Mouse (Mus musculus): ENCODE results near the gene Fanci. TPM values are rescaled to one million over a fixed set of nuclear protein-coding genes. Genes with fewer than 3 reads are reported as not detected.

The Fanci gene
- polyA plus RNA-seq, 1 experiment = 0.17 TPM

GRCm38 (mm10) chr7:79387991-79388390, 3.7 kb upstream of the Fanci start:
- Histone ChIP-seq H3K4me3 (ENCODE audit: insufficient read depth, low read depth, low read length) (no peak overlapping the region), H3K27me3 (replicated peaks; ENCODE audit: control insufficient read depth, insufficient read depth, low read length) (no peaks in the 10 kb centered on the region), H3K4me1 (ENCODE audit: control insufficient read depth, insufficient read depth, low read length) (no peaks in the 10 kb centered on the region; the same call in 1 of the 2 replicates), H3K27ac (ENCODE audit: insufficient read depth, low read depth, low read length) (no peak overlapping the region), H3K36me3 (ENCODE audit: control insufficient read depth, insufficient read depth, low read length) (no peaks in the 10 kb centered on the region)
- 37% methylated on average over 7 of the region's 7 CpGs for WGBS
- TF ChIP-seq CTCF (conservative IDR thresholded peaks at IDR 0.05; ENCODE audit: insufficient read depth, insufficient read length, low read depth, low read length) (no peak), POLR2A (IDR thresholded peaks at IDR 0.05; ENCODE audit: low read depth, low read length) (no peak)
- DNase-seq = no peak

DNA sequence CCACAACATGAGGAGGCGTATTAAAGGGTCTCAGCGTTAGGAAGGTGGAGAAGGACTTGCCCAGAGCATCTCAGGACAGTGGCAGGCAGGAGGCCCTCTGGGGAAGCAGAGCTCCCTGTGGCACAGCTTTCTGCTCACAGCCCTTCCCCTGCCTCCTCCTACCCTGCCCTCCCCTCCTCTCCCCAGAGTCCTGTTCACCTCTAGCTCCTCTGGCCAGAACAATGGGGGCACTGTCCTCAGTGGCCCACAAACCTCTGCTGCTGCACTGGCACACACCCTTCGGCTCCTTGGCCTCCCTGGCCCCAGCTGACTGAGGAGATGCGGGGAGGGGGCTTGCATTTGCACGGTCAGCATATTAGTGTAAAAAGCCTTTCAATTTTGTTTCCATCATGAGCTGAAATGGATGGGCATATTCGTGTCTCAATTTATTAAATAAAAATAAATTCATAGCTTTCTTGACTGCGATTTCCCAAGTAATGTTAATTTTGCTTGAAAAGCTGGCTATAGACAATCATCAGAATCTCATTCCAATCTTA, 3.0 kb upstream of the Fanci start:
- Histone ChIP-seq H3K36me3 (ENCODE audit: control insufficient read depth, insufficient read depth, low read length) (no peaks in the 10 kb centered on the region), H3K27ac (ENCODE audit: insufficient read depth, low read depth, low read length) (no peak overlapping the region), H3K4me3 (ENCODE audit: insufficient read depth, low read depth, low read length) (no peak overlapping the region), H3K27me3 (replicated peaks; ENCODE audit: control insufficient read depth, insufficient read depth, low read length) (no peaks in the 10 kb centered on the region), H3K4me1 (ENCODE audit: control insufficient read depth, insufficient read depth, low read length) (no peaks in the 10 kb centered on the region; the same call in 1 of the 2 replicates)
- TF ChIP-seq CTCF (conservative IDR thresholded peaks at IDR 0.05; ENCODE audit: insufficient read depth, insufficient read length, low read depth, low read length) = no peak
- no peak for TF ChIP-seq POLR2A (IDR thresholded peaks at IDR 0.05; ENCODE audit: low read depth, low read length)
- DNase-seq = no peak
- WGBS = 74% methylated on average over 7 of the region's 7 CpGs

DNA sequence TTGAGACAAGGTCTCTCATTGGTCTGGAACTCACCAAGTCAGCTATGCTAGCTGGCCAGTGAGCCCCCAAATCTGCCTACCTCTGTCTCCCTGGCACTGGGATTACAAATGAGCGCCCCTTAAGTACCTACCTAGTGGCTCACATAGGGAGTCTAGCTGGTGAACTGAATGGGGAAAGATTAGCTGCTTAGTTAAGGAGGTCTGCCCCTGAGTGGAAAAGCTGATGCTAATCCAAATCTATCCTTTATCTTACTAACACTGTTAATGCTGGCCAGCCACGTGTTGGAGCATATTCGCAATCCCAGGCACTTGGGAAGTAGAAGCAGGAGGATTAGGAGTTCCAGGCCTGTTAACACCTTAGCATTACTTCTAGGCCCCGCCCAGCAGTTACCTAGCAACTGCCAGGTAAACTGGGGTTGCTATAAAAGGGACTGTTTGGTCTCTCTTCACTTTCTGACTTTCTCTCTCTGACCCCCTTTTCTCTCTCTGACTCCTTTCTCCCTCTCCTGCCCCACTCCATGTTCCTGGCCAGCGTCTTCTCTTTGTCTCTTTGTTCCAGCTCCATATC, 1.5 kb upstream of the Fanci start:
- Histone ChIP-seq H3K27me3 (replicated peaks; ENCODE audit: control insufficient read depth, insufficient read depth, low read length) (no peaks in the 10 kb centered on the region), H3K4me1 (ENCODE audit: control insufficient read depth, insufficient read depth, low read length) (no peaks in the 10 kb centered on the region; the same call in 1 of the 2 replicates), H3K27ac (ENCODE audit: insufficient read depth, low read depth, low read length) (no peak overlapping the region), H3K4me3 (ENCODE audit: insufficient read depth, low read depth, low read length) (no peak overlapping the region), H3K36me3 (ENCODE audit: control insufficient read depth, insufficient read depth, low read length) (no peaks in the 10 kb centered on the region)
- no peak for DNase-seq
- TF ChIP-seq POLR2A (IDR thresholded peaks at IDR 0.05; ENCODE audit: low read depth, low read length) = no peak
- no peak for TF ChIP-seq CTCF (conservative IDR thresholded peaks at IDR 0.05; ENCODE audit: insufficient read depth, insufficient read length, low read depth, low read length)
- WGBS = 86% methylated on average over 5 of the region's 5 CpGs

DNA sequence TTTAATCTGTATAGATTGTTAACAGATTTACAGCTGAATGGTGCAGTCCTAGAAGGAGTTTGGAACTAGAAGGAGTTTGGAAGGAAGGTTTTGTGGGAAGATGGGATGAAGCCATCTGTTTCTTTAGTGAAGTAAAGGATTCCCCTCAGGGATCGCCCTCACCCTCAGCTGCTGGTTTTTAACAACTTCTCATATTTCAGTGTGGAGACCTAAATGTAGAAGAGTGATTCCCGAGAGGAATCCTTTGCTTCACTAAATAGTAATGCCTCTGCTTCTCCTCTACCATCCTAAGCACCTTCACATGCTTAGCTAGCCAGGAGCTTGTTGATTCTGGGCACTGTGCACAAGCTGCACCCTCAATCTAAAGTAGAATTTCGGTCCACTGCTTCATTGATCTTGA, 258 bp upstream of the Fanci start:
- Histone ChIP-seq H3K36me3 (ENCODE audit: control insufficient read depth, insufficient read depth, low read length) (no peaks in the 10 kb centered on the region), H3K27me3 (replicated peaks; ENCODE audit: control insufficient read depth, insufficient read depth, low read length) (no peaks in the 10 kb centered on the region), H3K4me3 (ENCODE audit: insufficient read depth, low read depth, low read length) (peak overlapping the region; percentile 84), H3K27ac (ENCODE audit: insufficient read depth, low read depth, low read length) (peak overlapping the region; percentile 62; the same call in 1 of the 2 replicates), H3K4me1 (ENCODE audit: control insufficient read depth, insufficient read depth, low read length) (no peaks in the 10 kb centered on the region; the same call in 1 of the 2 replicates)
- DNase-seq = no peak
- no peak for TF ChIP-seq POLR2A (IDR thresholded peaks at IDR 0.05; ENCODE audit: low read depth, low read length)
- no peak for TF ChIP-seq CTCF (conservative IDR thresholded peaks at IDR 0.05; ENCODE audit: insufficient read depth, insufficient read length, low read depth, low read length)
- WGBS = 6% methylated on average over 3 of the region's 3 CpGs

- WGBS = 44% methylated on average over 9 of the region's 9 CpGs
- Histone ChIP-seq H3K4me3 (ENCODE audit: insufficient read depth, low read depth, low read length) (no peak overlapping the region), H3K4me1 (ENCODE audit: control insufficient read depth, insufficient read depth, low read length) (no peaks in the 10 kb centered on the region; the same call in 1 of the 2 replicates), H3K27me3 (replicated peaks; ENCODE audit: control insufficient read depth, insufficient read depth, low read length) (no peaks in the 10 kb centered on the region), H3K27ac (ENCODE audit: insufficient read depth, low read depth, low read length) (no peak overlapping the region), H3K36me3 (ENCODE audit: control insufficient read depth, insufficient read depth, low read length) (no peaks in the 10 kb centered on the region)
- no peak for DNase-seq
- TF ChIP-seq CTCF (conservative IDR thresholded peaks at IDR 0.05; ENCODE audit: insufficient read depth, insufficient read length, low read depth, low read length) (0 out of 2 replicates have a peak, but pooled peaks have one; percentile 8), POLR2A (IDR thresholded peaks at IDR 0.05; ENCODE audit: low read depth, low read length) (no peak)
Observed at GRCm38 (mm10) chr7:79392860-79393513, 1.3 kb downstream of the Fanci start.

DNA sequence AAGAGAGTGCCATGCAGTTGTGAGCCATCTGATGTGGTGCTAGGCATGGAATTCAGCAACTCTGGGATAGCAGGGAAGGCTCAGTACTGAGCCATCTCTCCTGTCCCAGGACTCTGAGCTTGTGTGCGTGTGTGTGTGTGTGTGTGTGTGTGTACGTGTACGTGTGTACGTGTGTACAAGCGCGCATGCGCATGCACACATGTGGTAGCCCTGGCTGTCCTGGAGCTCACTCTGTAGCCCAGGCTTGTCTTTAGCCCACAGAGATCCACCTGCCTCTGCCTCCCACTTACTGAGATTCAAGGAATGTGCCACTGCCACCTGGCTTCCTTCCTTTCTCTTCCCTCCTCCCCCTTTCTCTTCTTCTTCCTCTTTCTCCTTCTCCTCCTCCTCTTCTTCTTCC, 2.2 kb downstream of the Fanci start:
- H3K4me1 ChIP-seq (ENCODE audit: control insufficient read depth, insufficient read depth, low read length) = no peaks in the 10 kb centered on the region; the same call in 1 of the 2 replicates
- no peaks in the 10 kb centered on the region for H3K36me3 ChIP-seq (ENCODE audit: control insufficient read depth, insufficient read depth, low read length)
- no peak for TF ChIP-seq POLR2A (IDR thresholded peaks at IDR 0.05; ENCODE audit: low read depth, low read length)
- no peak for TF ChIP-seq CTCF (conservative IDR thresholded peaks at IDR 0.05; ENCODE audit: insufficient read depth, insufficient read length, low read depth, low read length)
- no peaks in the 10 kb centered on the region for H3K27me3 ChIP-seq (replicated peaks; ENCODE audit: control insufficient read depth, insufficient read depth, low read length)
- WGBS = 95% methylated on average over 7 of the region's 7 CpGs
- no peak overlapping the region for H3K4me3 ChIP-seq (ENCODE audit: insufficient read depth, low read depth, low read length)
- no peak for DNase-seq
- H3K27ac ChIP-seq (ENCODE audit: insufficient read depth, low read depth, low read length) = no peak overlapping the region

GRCm38 (mm10) chr7:79394666-79395065, 2.9 kb downstream of the Fanci start:
- H3K4me3 ChIP-seq (ENCODE audit: insufficient read depth, low read depth, low read length) = no peak overlapping the region
- WGBS = 49% methylated on average over 7 of the region's 7 CpGs
- no peak for TF ChIP-seq CTCF (conservative IDR thresholded peaks at IDR 0.05; ENCODE audit: insufficient read depth, insufficient read length, low read depth, low read length)
- no peak for TF ChIP-seq POLR2A (IDR thresholded peaks at IDR 0.05; ENCODE audit: low read depth, low read length)
- DNase-seq = no peak
- H3K4me1 ChIP-seq (ENCODE audit: control insufficient read depth, insufficient read depth, low read length) = no peaks in the 10 kb centered on the region; the same call in 1 of the 2 replicates
- no peak overlapping the region for H3K27ac ChIP-seq (ENCODE audit: insufficient read depth, low read depth, low read length)
- H3K36me3 ChIP-seq (ENCODE audit: control insufficient read depth, insufficient read depth, low read length) = no peaks in the 10 kb centered on the region
- no peaks in the 10 kb centered on the region for H3K27me3 ChIP-seq (replicated peaks; ENCODE audit: control insufficient read depth, insufficient read depth, low read length)

All from kidney, adult 2 months (tissue).